Mouse (Mus musculus): ENCODE measurements around the gene 1700020A23Rik.

DNA sequence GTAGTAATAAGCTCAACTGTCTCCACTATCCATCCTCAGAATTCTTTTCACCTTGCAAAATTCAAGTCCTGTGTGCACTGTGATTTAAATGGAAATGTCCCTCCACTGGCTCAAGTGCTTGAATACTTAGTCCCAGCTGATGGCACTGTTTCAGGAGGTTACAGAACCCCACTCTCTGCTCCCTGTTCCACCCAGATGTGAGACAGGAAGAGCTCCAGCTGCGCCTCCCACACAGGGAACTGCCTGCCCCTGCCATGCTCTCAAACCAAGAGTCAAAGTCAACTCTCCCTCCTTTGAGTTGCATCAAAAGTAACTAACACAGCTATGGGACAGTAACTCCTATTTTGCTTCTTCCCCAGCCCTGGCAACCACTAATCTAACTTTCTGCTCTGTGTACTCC, 18.8 kb upstream of the 1700020A23Rik start:
- TF ChIP-seq POLR2A (IDR thresholded peaks at IDR 0.05; ENCODE audit: borderline replicate concordance, extremely low read depth, insufficient read depth, insufficient read length, poor library complexity, severe bottlenecking) (no peak), CTCF (IDR thresholded peaks at IDR 0.05; ENCODE audit: borderline replicate concordance, extremely low read depth, insufficient read depth, insufficient read length) (no peak)
